Mouse (Mus musculus) monocyte, adult 5-6 weeks (primary cell): ENCODE results near the gene Syt17. TPM values are rescaled to one million over a fixed set of nuclear protein-coding genes. Genes with fewer than 3 reads are reported as not detected.

ENCODE experiments used
- ATAC-seq: fragments of 153-309, 156-312 bp; replicated peaks from 2 replicates; pipeline ENCODE4 v1.8.0; 2017; ENCODE audit warnings: mild to moderate bottlenecking; ENCODE audit not compliant: low TSS enrichment, insufficient number of reproducible peaks, severe bottlenecking, poor library complexity, low FRiP score
- total RNA-seq: library from RNA; stranded (forward); fragments of 200-1000, 200-491, 200-594 nt; gene quantifications from 3 replicates; pipeline ENCODE4 v1.2.3, GENCODE M21; 2017

The Syt17 gene
- total RNA-seq, 1 experiment from 2014 or later: not detected

DNA sequence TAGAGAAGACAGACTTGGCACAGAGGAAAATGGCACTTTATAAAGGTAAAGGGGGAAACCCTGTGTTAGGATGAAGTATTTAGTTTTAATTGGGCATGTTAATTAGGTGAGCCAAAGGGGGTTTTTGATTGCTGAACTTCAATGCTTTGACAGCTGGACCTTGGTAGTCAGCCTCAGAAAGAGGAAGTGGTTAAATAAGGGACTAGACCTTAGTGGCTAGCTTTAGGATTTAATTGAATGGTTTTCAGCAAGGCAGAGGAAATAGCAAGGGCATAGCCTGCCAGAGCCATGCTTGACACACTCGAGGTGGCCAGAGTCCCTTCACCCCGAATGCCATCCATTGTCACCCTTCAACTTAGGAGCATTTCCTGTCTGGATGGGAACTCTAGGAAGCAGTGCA lies 101.6 kb downstream of the Syt17 start:
- no peak for ATAC-seq

- no peak for ATAC-seq
Observed at GRCm38 (mm10) chr7:118345396-118345795, 102.6 kb downstream of the Syt17 start.

- ATAC-seq: no peak
Observed at GRCm38 (mm10) chr7:118344701-118345100, 103.3 kb downstream of the Syt17 start.

Other genes starting within 250 kb of the Syt17 start
- 80.6 to 144 TPM (median 86.0 TPM) in 3 replicates for gene Smg1, start 204.6 kb downstream of the Syt17 start, total RNA-seq
- 13.5 to 17.3 TPM (median 14.1 TPM) in 3 replicates for gene Itpripl2, start 43.8 kb upstream of the Syt17 start, total RNA-seq
- 4.1 to 7.9 TPM (median 5.2 TPM) in 3 replicates for gene Coq7, start 85.1 kb upstream of the Syt17 start, total RNA-seq
- not detected in 3 replicates for gene Tmc7, start 136.5 kb upstream of the Syt17 start, total RNA-seq
- not detected in 3 replicates for gene Tmc5, start 149.1 kb upstream of the Syt17 start, total RNA-seq